Mouse (Mus musculus): ENCODE measurements around the gene Snf8. TPM values are rescaled to one million over a fixed set of nuclear protein-coding genes. Genes with fewer than 3 reads are reported as not detected.
A peak's percentile ranks its signal among the peaks of the same experiment; 100 is the strongest.

Gene Snf8
- total RNA-seq, 2 experiments from 2014 or later: 92.8 to 96.8 TPM

DNA sequence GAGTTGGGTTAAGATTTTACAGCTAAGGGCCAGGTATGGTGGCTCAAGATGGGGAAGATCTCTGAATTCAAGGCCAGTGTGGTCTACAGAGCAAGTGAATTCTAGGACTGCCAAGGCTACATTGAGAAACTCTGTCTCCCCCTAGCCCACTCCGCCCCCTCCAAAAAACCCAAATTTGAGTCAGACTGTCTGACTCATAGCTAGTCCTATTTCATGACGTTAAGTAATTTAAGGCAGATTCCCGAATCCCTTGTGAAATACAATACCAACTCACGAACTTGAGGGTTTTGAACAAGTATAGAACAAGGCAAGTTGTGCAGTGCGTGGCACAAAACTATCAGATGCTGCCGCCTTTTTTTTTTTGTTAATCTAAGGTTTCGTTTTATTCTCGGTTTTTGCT lies 569 bp upstream of the Snf8 start:
- Histone ChIP-seq H3K27ac (no peak overlapping the region), H3K4me3 (peak overlapping the region; percentile 95)
- no peak for TF ChIP-seq CTCF (conservative IDR thresholded peaks at IDR 0.05)
- no peak for DNase-seq (ENCODE audit: low spot score in 2 of 2)

DNA sequence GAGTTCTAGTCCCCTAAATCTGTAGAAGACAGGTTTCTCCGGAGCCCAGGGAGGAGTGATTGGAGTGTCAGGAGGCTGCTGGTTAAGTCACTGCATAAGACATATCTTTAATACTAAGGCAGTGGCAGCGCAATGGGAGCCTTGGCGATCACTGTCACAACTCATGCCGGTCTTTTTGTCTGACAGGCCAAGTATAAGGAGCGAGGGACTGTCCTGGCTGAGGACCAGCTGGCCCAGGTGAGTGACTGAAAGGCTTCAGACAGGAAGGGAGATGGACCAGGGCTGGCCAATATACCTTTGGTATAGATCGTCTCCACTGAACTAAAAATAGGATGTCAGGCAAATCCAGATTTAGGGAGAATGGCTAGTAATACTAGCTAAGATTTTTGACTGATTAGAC lies 448 bp downstream of the Snf8 start:
- H3K4me3 ChIP-seq: peak overlapping the region; percentile 95
- H3K27ac ChIP-seq: peak overlapping the region; percentile 83
- no peak for TF ChIP-seq CTCF (conservative IDR thresholded peaks at IDR 0.05)
- DNase-seq (ENCODE audit: low spot score in 2 of 2): no peak

DNA sequence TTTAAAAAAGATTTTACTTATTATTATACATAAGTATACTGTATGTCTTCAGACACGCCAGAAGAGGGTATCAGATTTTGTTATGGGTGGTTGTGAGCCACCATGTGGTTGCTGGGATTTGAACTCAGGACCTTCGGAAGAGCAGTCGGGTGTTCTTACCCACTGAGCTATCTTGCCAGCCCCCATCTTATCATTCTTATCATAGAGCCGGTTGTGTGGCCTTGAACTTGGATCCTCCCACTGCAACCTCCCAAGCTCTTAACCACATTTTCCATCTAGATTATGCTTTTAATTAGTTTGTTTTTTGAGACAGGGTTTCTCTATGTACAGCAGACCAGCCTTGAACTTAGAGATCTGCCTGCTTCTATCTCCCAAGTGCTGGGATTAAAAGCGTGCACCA lies 2.8 kb downstream of the Snf8 start:
- Histone ChIP-seq H3K27ac (no peak overlapping the region), H3K4me3 (no peak overlapping the region)
- TF ChIP-seq CTCF (conservative IDR thresholded peaks at IDR 0.05): no peak
- no peak for DNase-seq (ENCODE audit: low spot score in 2 of 2)

DNA sequence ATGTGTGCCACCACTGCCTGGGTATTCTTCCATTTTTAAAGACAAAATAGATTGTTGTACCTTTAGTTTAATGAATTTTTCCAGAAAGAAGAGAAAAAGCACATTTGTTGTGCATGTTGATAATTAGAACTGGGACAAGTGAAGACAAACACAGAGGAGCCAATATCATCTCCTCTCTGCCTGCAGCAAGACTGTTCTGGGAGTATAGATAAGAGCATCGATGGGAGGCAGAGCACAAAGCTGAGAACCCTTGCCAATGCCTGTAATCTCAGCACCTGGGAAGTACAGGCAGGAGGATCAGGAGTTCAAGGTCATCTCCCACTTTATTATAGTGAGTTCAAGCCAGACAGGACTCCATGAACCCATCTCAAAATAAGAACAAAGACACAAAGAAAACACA lies 3.9 kb downstream of the Snf8 start:
- TF ChIP-seq CTCF (conservative IDR thresholded peaks at IDR 0.05): no peak
- H3K4me3 ChIP-seq: no peak overlapping the region
- DNase-seq (ENCODE audit: low spot score in 2 of 2): no peak
- H3K27ac ChIP-seq: no peak overlapping the region

DNA sequence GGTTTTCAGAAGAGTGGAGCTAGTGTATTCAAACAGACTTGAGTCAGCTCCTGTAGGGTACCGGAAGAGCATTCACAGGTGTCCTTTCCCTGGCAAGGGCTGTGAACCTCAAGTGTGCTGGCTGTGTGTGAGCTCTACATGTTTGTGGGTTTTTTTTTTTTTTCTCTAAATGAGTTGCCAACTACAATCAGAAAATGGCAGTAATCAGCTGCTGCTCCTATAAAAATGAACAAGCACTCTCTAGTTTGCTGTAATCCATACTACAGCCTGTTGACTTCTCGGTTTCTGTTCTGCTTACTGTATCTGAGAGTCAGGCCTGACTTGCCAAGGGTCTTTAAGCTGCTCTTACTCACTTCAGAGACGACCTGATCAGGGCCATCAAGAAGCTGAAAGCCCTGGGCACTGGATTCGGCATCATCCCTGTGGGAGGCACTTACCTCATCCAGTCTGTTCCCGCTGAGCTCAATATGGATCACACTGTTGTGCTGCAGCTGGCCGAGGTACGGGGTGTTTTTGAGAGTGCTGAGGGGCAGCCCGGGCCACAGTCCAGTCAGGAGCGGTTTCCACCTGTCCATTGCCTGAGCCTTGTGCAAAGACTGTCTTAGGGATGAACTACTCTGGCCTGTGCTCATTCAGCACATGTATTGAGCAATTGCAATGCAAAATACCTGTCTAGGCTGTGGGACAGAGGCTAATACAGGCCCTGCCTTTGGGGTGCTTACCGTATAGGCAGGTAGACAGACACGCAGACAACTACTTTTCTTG lies 10.3 kb downstream of the Snf8 start:
- TF ChIP-seq CTCF (conservative IDR thresholded peaks at IDR 0.05): no peak
- no peak overlapping the region for H3K4me3 ChIP-seq
- DNase-seq (ENCODE audit: low spot score in 2 of 2): no peak
- peak overlapping the region; percentile 62 for H3K27ac ChIP-seq

DNA sequence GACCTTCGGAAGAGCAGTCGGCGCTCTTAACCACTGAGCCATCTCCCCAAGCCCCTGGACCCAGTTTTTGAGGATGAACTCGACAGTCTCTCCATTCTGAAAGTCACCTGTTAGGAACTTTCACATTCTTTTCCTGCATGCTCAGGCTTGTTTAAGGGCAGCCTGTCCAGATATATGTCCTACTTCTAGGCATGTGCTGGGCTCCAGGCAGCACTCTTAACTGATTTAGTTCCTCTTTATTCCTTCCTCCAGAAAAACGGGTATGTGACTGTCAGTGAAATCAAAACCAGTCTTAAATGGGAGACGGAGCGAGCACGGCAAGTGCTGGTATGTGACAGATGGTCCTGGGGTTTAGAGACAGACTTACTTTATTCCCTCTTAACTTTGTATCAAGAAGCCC lies 11.3 kb downstream of the Snf8 start:
- peak in 1 of 2 experiments; percentile 29 for DNase-seq (ENCODE audit: low spot score in 2 of 2)
- Histone ChIP-seq H3K27ac (peak overlapping the region; percentile 62), H3K4me3 (no peak overlapping the region)
- no peak for TF ChIP-seq CTCF (conservative IDR thresholded peaks at IDR 0.05)

DNA sequence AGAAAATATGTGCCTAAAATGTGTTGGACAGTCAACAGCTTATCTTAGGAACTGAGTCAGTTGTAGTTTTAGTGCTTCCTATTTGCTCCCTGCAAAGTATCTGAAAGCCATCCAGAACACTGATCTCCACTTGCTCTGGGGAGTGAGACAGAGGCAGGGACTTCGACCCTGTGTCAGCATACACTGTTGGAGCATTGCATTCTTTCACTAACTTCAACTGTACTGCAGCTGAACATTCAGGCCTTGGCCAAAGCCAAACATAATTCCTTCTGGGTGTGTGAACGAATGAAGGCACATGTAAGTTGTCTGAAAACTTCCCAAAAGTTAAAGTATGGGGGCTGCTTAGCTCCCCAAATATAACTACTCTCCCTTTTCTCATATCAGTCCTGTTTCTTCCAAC lies 12.1 kb downstream of the Snf8 start:
- DNase-seq (ENCODE audit: low spot score in 2 of 2): no peak
- Histone ChIP-seq H3K4me3 (no peak overlapping the region), H3K27ac (peak overlapping the region; percentile 62; the same call in 1 of the 2 replicates)
- TF ChIP-seq CTCF (conservative IDR thresholded peaks at IDR 0.05): no peak

DNA sequence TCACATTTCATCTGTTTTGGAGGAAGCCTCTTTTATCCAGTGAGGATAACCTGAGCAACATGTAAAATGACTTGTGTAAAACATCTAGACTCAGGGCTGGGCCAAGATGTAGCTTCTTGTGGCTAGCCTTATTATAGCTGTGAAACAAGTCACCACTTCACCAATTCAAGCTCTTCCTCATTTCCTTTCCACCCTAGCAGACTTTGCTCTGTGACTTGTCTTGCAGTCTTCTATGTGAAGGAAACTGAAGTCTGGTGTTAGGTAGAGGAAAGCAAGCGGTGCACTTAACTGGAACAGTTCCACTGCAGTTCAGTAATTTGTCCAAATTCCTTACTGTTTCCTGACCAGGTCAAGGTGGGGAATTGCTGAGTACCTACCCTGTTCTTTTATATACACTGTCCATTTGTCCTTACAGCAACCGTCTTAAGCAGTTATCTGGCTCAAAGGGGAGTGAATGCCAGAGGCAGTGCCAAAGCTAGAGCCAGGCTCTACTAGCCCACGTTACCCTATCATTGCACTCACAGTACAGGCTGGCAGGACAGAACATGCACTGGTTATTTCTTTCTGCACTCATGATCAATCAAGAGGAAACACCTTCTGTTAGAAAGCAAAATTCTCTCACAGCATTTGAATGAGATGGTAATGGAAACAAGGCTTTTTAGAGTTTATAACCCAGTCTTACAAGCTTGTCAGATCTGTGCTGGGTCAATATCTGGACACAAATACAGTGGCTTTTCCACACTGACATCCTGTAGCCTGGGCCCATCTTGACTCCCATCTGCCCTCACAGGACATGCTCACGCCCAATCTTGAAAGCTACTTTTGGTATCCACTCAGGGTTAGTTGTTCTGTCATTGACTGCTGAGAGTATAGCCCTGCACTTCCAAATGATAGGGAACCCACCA lies 13.0 kb downstream of the Snf8 start:
- H3K27ac ChIP-seq: peak overlapping the region; percentile 32; the same call in 1 of the 2 replicates

DNA sequence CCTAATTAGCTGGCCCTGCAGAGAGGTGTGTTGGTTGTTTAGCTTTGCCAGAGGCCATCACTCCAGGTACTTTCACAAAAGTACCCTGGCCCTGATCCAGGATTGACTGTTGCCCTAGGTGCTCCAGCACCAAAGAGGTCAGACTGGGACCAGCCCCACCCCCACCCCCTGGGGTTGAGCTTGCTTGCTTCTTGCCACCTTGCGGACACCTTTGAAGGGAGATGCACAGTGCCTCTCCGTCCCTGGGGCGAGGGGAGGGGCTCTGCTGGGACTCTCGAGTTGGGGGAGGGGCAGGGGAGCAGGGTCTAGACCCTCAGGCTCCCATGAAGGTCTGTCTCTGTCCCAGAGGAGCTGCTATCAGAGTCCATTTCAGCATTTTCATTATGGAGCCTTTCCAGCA lies 15.3 kb downstream of the Snf8 start:
- DNase-seq (ENCODE audit: low spot score in 2 of 2): no peak
- no peak overlapping the region for H3K27ac ChIP-seq
- no peak for TF ChIP-seq CTCF (conservative IDR thresholded peaks at IDR 0.05)
- H3K4me3 ChIP-seq: no peak overlapping the region

More for the DNA sequence above, 13.0 kb downstream of the Snf8 start:
- DNase-seq (ENCODE audit: low spot score in 2 of 2): no peak
- TF ChIP-seq CTCF (conservative IDR thresholded peaks at IDR 0.05): no peak
- no peak overlapping the region for H3K4me3 ChIP-seq

DNA sequence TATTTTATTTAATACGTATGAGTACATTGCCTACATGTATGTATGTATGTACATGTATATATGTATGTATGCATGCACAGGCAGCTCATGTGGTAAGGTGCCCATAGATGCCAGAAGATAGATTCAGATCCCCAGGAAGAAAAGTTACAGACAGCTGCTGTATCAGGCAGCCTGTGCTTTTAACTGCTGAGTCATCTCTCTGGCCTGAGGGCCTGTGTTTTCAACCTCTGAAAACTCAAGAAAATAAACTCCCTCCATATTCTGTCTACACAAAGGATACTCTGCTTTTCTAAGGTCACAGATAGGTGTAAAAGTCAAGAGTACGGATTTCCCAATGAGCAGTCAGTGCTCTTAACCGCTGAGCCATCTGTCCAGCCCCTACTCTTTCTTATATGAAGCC lies 16.2 kb downstream of the Snf8 start:
- no peak for DNase-seq (ENCODE audit: low spot score in 2 of 2)

DNA sequence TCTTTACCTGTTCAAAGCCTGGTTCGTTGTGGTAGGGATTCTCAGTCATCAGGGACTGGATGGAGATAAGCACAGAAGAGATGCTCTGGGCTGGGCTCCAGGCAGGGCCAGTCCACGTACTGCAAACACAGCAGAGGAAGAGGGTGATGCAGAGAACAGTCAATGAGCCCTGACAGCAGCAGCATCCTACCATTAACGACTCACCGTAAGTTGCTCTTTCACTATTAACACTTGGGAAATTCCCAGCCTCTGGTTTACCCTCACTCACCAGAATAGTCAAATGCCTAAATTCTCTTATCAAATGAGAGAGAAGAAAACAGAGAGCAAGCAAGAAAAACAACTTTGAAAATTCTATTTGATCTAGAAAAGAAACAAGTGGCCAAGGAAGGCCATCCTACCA lies 23.6 kb downstream of the Snf8 start:
- TF ChIP-seq CTCF (conservative IDR thresholded peaks at IDR 0.05): no peak
- DNase-seq (ENCODE audit: low spot score in 2 of 2): no peak
- Histone ChIP-seq H3K4me3 (no peak overlapping the region), H3K27ac (no peak overlapping the region)

More for the DNA sequence above, 16.2 kb downstream of the Snf8 start:
- Histone ChIP-seq H3K27ac (no peak overlapping the region), H3K4me3 (no peak overlapping the region)
- no peak for TF ChIP-seq CTCF (conservative IDR thresholded peaks at IDR 0.05)

DNA sequence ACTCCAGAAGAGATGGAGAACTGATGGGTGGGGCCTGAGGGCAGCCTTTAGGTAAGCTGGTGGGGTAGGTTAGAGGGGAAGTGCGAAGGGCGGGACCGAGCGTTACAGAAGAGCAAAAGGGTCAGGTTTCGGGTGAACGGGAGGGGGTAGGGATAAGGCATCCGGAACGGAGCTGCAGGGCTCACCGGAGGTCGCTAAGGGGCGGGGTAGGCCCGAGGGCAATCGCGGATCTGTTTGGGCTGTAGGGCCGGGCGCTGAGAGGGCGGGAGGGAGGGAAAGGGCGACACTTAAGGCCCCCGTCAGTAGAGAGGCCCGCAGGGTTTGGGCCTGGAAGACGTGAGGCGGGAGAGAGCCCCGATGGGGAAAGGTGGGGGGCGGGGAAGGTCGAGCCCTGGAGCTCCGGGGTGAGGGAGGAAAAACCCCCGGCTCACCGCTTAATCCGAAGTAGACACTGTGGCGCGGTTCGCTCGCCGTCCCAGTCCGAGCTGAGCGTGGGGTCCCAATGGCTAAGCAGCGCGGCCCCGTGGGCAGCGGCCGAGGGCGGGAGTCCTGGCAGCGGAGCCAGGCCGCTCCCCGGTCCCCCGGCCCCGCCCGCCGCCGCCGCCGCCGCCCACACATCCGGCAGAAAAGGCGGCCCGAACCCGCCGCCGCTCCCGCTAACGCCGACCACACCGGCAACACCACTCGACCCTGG lies 30.0 kb downstream of the Snf8 start:
- no peak for TF ChIP-seq CTCF (conservative IDR thresholded peaks at IDR 0.05)
- Histone ChIP-seq H3K27ac (peak overlapping the region; percentile 96), H3K4me3 (peak overlapping the region; percentile 82)
- DNase-seq (ENCODE audit: low spot score in 2 of 2): no peak
